Mouse (Mus musculus) heart, adult 18-20 months (tissue): Measurements from ENCODE around the gene Pde1a. TPM values are rescaled to one million over a fixed set of nuclear protein-coding genes. Genes with fewer than 3 reads are reported as not detected.

Experiments used
- DNase-seq, 2 experiments: peaks; one replicate each; pipeline ENCODE4 v3.0.0; 2021 to 2022; ENCODE audit warnings: mixed read lengths in 1 of 2
- total RNA-seq, 2 experiments: library from RNA; stranded (reverse); gene quantifications; 2 replicates each; pipeline ENCODE4 v1.2.3; 2021

Pde1a gene
- total RNA-seq, 2 experiments from 2014 or later: 4.9 to 7.7 TPM

- DNase-seq: no peak
Measured at GRCm38 (mm10) chr2:79819543-79819942, 309.7 kb downstream of the Pde1a start.

- no peak for DNase-seq
Measured at GRCm38 (mm10) chr2:79815708-79816484, 313.4 kb downstream of the Pde1a start.

GRCm38 (mm10) chr2:79798627-79799026 is 330.6 kb downstream of the Pde1a start:
- no peak for DNase-seq

- DNase-seq: no peak
Measured at GRCm38 (mm10) chr2:79797444-79797843, 331.8 kb downstream of the Pde1a start.

GRCm38 (mm10) chr2:79793186-79793585 is 336.1 kb downstream of the Pde1a start:
- no peak for DNase-seq

GRCm38 (mm10) chr2:79786467-79786866 is 342.8 kb downstream of the Pde1a start:
- no peak for DNase-seq

GRCm38 (mm10) chr2:79785541-79786134 is 343.6 kb downstream of the Pde1a start:
- peak; percentile 16 to 21 for DNase-seq

Other genes starting within 250 kb of the Pde1a start
- gene Prdx6b, start 163.0 kb upstream of the Pde1a start, total RNA-seq: not detected
- 10 to 100 TPM; 33.7 to 35.2 TPM for gene Dnajc10, start 186.0 kb upstream of the Pde1a start, total RNA-seq